Mouse (Mus musculus): ENCODE measurements around the gene Itgae. TPM values are rescaled to one million over a fixed set of nuclear protein-coding genes. Genes with fewer than 3 reads are reported as not detected.

Gene Itgae
- 7.1 and 11.7 TPM in 2 replicates for polyA plus RNA-seq (2012; rRNA removed; ENCODE audit: low replicate concordance)

GRCm38 (mm10) chr11:73090283-73090682 lies at the start of gene Itgae:
Gene Itgae, plus strand, starts transcription at chr11:73090583.

GRCm38 (mm10) chr11:73047542-73047996 lies 42.8 kb upstream of the Itgae start, which contains the start of gene Ncbp3:
Gene Ncbp3, plus strand, starts transcription at chr11:73047783.

GRCm38 (mm10) chr11:73137591-73138501 lies 47.5 kb downstream of the Itgae start, which contains the start of gene Haspin:
Gene Haspin, minus strand, starts transcription at chr11:73138294.

GRCm38 (mm10) chr11:73159957-73160810 lies 69.8 kb downstream of the Itgae start, which contains the start of gene P2rx5:
Gene P2rx5, plus strand, starts transcription at chr11:73160421.

GRCm38 (mm10) chr11:73176608-73177508 lies 86.5 kb downstream of the Itgae start, which contains the start of the genes Emc6 and Tax1bp3:
Gene Emc6, minus strand, starts transcription at chr11:73177037.
Gene Tax1bp3, plus strand, starts transcription at chr11:73177083.

Other genes with a start within 250 kb of the Itgae start
- 74.7 and 118 TPM in 2 replicates for gene Atp2a3, start 129.4 kb upstream of the Itgae start, polyA plus RNA-seq (2012; rRNA removed; ENCODE audit: low replicate concordance)
- gene P2rx1, start 91.5 kb upstream of the Itgae start, polyA plus RNA-seq (2012; rRNA removed; ENCODE audit: low replicate concordance), result 3.0 and 4.3 TPM in 2 replicates
- 3.4 and 4.7 TPM in 2 replicates for gene Camkk1, start 71.6 kb upstream of the Itgae start, polyA plus RNA-seq (2012; rRNA removed; ENCODE audit: low replicate concordance)
- 1.7 and 3.1 TPM in 2 replicates for gene Ncbp3, start 42.8 kb upstream of the Itgae start, polyA plus RNA-seq (2012; rRNA removed; ENCODE audit: low replicate concordance)
- gene Haspin, start 47.7 kb downstream of the Itgae start, polyA plus RNA-seq (2012; rRNA removed; ENCODE audit: low replicate concordance), result 0.49 and 2.0 TPM in 2 replicates
- gene P2rx5, start 69.8 kb downstream of the Itgae start, polyA plus RNA-seq (2012; rRNA removed; ENCODE audit: low replicate concordance), result 7.5 and 13.0 TPM in 2 replicates
- 72.3 and 114 TPM in 2 replicates for gene Emc6, start 86.5 kb downstream of the Itgae start, polyA plus RNA-seq (2012; rRNA removed; ENCODE audit: low replicate concordance)
- gene Tax1bp3, start 86.5 kb downstream of the Itgae start, polyA plus RNA-seq (2012; rRNA removed; ENCODE audit: low replicate concordance), result 88.4 and 134 TPM in 2 replicates
- gene Ctns, start 108.5 kb downstream of the Itgae start, polyA plus RNA-seq (2012; rRNA removed; ENCODE audit: low replicate concordance), result 23.6 and 41.4 TPM in 2 replicates
- 13.1 and 13.7 TPM in 2 replicates for gene Shpk, start 108.9 kb downstream of the Itgae start, polyA plus RNA-seq (2012; rRNA removed; ENCODE audit: low replicate concordance)
- 5.1 and 10.4 TPM in 2 replicates for gene Trpv1, start 143.7 kb downstream of the Itgae start, polyA plus RNA-seq (2012; rRNA removed; ENCODE audit: low replicate concordance)
- 0.23 and 0.47 TPM in 2 replicates for gene Trpv3, start 176.8 kb downstream of the Itgae start, polyA plus RNA-seq (2012; rRNA removed; ENCODE audit: low replicate concordance)
- gene Aspa, start 239.0 kb downstream of the Itgae start, polyA plus RNA-seq (2012; rRNA removed; ENCODE audit: low replicate concordance), result 4.0 and 17.4 TPM in 2 replicates
- gene Gm49340, start 239.2 kb downstream of the Itgae start, polyA plus RNA-seq (2012; rRNA removed; ENCODE audit: low replicate concordance), result 0.14 TPM in 1 of 2 replicates, not detected in the other
- gene Spata22, start 239.2 kb downstream of the Itgae start, polyA plus RNA-seq (2012; rRNA removed; ENCODE audit: low replicate concordance), result 0.53 TPM in 1 of 2 replicates, not detected in the other

All from mammary gland, adult 2 months (tissue).